1 mouse cellular context compared by ENCODE assay signal in genomic region chr8:122444058-122444748, GRCm38 (mm10).
TF ChIP-seq lines count a peak whose summit lies in the region.

No protein-coding gene starts in this region.

TF ChIP-seq in MEL, 35 proteins besides CTCF, POLR2A, EP300 and RAD21:
- TF ChIP-seq TBP (IDR thresholded peaks at IDR 0.05; ENCODE audit: low read depth, low read length) (0 out of 2 replicates have a peak, but pooled peaks have one; percentile 25), ELF1 (IDR thresholded peaks at IDR 0.05; ENCODE audit: low read depth, low read length) (0 out of 2 replicates have a peak, but pooled peaks have one; percentile 24), TAL1 (IDR thresholded peaks at IDR 0.05; ENCODE audit: low read length) (peak; percentile 68), KAT2A (conservative IDR thresholded peaks at IDR 0.05; ENCODE audit: low read depth, low read length) (no peak), MXI1 (IDR thresholded peaks at IDR 0.05; ENCODE audit: low read depth, low read length) (peak; percentile 82), E2F4 (IDR thresholded peaks at IDR 0.05; ENCODE audit: borderline replicate concordance, low read depth, low read length) (no peak), HCFC1 (IDR thresholded peaks at IDR 0.05; ENCODE audit: low read depth, low read length) (peak; percentile 71), MYB (IDR thresholded peaks at IDR 0.05; ENCODE audit: low read depth, low read length) (no peak), CHD1 (IDR thresholded peaks at IDR 0.05; ENCODE audit: low read depth, low read length) (0 out of 2 replicates have a peak, but pooled peaks have one; percentile 28), POLR2AphosphoS2 (IDR thresholded peaks at IDR 0.05; ENCODE audit: low read length) (no peak), MAX (IDR thresholded peaks at IDR 0.05; ENCODE audit: low read length) (peak; percentile 58; the same call in 1 of the 2 replicates), TCF12 (IDR thresholded peaks at IDR 0.05; ENCODE audit: low read depth, low read length) (0 out of 2 replicates have a peak, but pooled peaks have one; percentile 26), MAZ (IDR thresholded peaks at IDR 0.05; ENCODE audit: low read depth, low read length) (0 out of 2 replicates have a peak, but pooled peaks have one; percentile 42), ZNF384 (IDR thresholded peaks at IDR 0.05; ENCODE audit: low read depth, low read length) (peak; percentile 71), MYC (IDR thresholded peaks at IDR 0.05; ENCODE audit: low read depth, low read length) (0 out of 2 replicates have a peak, but pooled peaks have one; percentile 47), ETS1 (IDR thresholded peaks at IDR 0.05; ENCODE audit: low read depth, low read length) (peak; percentile 29; the same call in 1 of the 2 replicates), NELFE (IDR thresholded peaks at IDR 0.05; ENCODE audit: low read depth, low read length) (no peak), RCOR1 (IDR thresholded peaks at IDR 0.05; ENCODE audit: low read depth, low read length) (peak; percentile 22; the same call in 1 of the 2 replicates), BHLHE40 (IDR thresholded peaks at IDR 0.05; ENCODE audit: borderline replicate concordance, low read depth, low read length) (no peak), NRF1 (IDR thresholded peaks at IDR 0.05; ENCODE audit: insufficient read depth, low read depth, low read length, poor library complexity, severe bottlenecking) (0 out of 2 replicates have a peak, but pooled peaks have one; percentile 20), SIN3A (IDR thresholded peaks at IDR 0.05; ENCODE audit: low read length) (peak; percentile 83)
